Comparison of ENCODE assay signal across 9 mouse cellular contexts in the genomic region with DNA sequence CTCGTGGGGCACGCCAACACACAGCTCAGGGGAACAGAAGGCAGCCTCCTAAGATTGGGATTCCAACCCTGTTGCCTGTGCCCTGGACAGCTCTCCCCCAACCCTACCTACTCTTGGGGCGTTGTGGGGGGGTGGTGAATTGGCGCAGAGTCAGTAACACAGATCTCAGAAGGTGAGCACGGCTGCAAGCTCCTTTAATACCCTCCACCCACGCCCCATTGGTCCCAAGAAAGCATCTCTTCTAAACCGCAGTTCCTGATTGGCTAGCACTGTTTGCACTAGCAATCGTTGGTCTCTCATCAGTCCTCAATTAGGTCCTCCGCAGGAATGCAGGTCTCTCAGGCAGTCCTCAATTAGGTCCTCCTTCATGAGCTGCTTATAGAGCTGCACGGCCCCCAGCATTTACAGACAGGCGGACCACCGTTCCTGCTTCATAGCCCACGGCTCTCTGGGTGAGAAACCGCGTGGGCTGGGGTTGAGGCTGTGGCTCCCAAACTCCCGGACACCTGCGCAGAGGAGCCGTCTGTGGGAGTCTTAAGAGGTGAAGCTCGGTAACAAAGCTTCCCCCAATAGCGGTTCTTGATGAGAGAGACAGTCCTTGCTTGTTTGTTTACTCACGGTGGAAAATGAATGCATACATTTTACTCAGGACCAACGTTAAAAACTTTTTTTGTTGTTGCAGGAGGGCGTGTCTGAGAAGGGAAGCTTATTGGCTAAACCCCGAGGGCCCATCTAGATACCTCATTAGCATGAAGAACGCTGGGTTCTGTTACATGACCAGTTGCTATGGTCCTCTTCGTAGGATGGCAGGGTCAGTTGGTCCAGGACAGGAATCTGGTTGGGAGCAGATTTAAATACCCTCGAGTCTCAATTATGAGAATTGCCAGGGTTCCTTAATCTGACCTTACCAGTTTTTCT. TPM values are rescaled to one million over a fixed set of nuclear protein-coding genes. Genes with fewer than 3 reads are reported as not detected.
A peak's percentile ranks its signal among the peaks of the same experiment; 100 is the strongest.
DNase-seq lines count a peak whose midpoint lies in the region; ATAC-seq and TF ChIP-seq lines count a peak whose summit lies in the region.
"Had no signal": no experiment of that assay in that cellular context is flagged by ENCODE, and none has a peak within 500 bp of the region (broad histone marks: within the 10 kb centered on the region; RNA-seq: fewer than 3 reads in every experiment).

No protein-coding gene starts in this region.

- H3K27ac ChIP-seq in forebrain, embryonic 11.5 days (ENCODE audit: low read depth, low read length): no peak overlapping the region
- H3K27ac ChIP-seq in midbrain, postnatal 0 days (ENCODE audit: low read depth, low read length): no peak overlapping the region

- peak; percentile 25 for DNase-seq in kidney, postnatal 10 days
- no peak for DNase-seq in kidney, adult 11 months
- peak; percentile 66 for DNase-seq in brain, adult 2 months (ENCODE audit: low read depth, low spot score)
- DNase-seq in forebrain, embryonic 11.5 days (ENCODE audit: low spot score): peak; percentile 60
- DNase-seq in midbrain, postnatal 0 days (ENCODE audit: low spot score): peak; percentile 84
- no peak for DNase-seq in frontal cortex, postnatal 14 days (ENCODE audit: low spot score in 2 of 2)
- DNase-seq in liver: no peak
- DNase-seq in left cerebral cortex, adult 18-20 months (ENCODE audit: low spot score in 2 of 2): no peak

- no peak for TF ChIP-seq CTCF in midbrain, postnatal 0 days (IDR thresholded peaks at IDR 0.05)

- 0 out of 2 replicates have a peak overlapping the region, but pooled peaks have one; percentile 6 for H3K9ac ChIP-seq in forebrain, embryonic 11.5 days (ENCODE audit: low read length)
- no peak overlapping the region for H3K9ac ChIP-seq in midbrain, postnatal 0 days (replicated peaks; ENCODE audit: low read length, poor library complexity, severe bottlenecking)

- H3K4me3 ChIP-seq in forebrain, embryonic 11.5 days (ENCODE audit: low read depth, low read length): no peak overlapping the region; the same call in 1 of the 2 replicates
- peak overlapping the region; percentile 12; the same call in 1 of the 2 replicates for H3K4me3 ChIP-seq in midbrain, postnatal 0 days (ENCODE audit: low read depth, low read length)

- H3K4me2 ChIP-seq in forebrain, embryonic 11.5 days (ENCODE audit: low read depth, low read length, severe bottlenecking): peak overlapping the region; percentile 26; the same call in 1 of the 2 replicates
- H3K4me2 ChIP-seq in midbrain, postnatal 0 days (ENCODE audit: low read depth, low read length, poor library complexity, severe bottlenecking): peak overlapping the region; percentile 28

- H3K4me1 ChIP-seq in forebrain, embryonic 11.5 days (replicated peaks; ENCODE audit: control insufficient read depth, insufficient read depth, low read length): no peaks in the 10 kb centered on the region
- no peaks in the 10 kb centered on the region for H3K4me1 ChIP-seq in midbrain, postnatal 0 days (ENCODE audit: insufficient read depth, low read length)

- 46% methylated on average over 27 of the region's 27 CpGs for WGBS in forebrain, embryonic 11.5 days
- WGBS in midbrain, postnatal 0 days: 37% methylated on average over 27 of the region's 27 CpGs

- H3K27me3 ChIP-seq in forebrain, embryonic 11.5 days (ENCODE audit: control insufficient read depth, insufficient read depth, low read length): no peaks in the 10 kb centered on the region
- H3K27me3 ChIP-seq in midbrain, postnatal 0 days (ENCODE audit: insufficient read depth, low read length): no peaks in the 10 kb centered on the region

- no peaks in the 10 kb centered on the region for H3K9me3 ChIP-seq in forebrain, embryonic 11.5 days (ENCODE audit: control insufficient read depth, low read length)
- H3K9me3 ChIP-seq in midbrain, postnatal 0 days (ENCODE audit: low read length): no peaks in the 10 kb centered on the region

- 0 out of 2 replicates have a peak, but pooled peaks have one; percentile 30 for ATAC-seq in forebrain, embryonic 11.5 days (replicated peaks; ENCODE audit: low FRiP score)
- ATAC-seq in midbrain, postnatal 0 days (ENCODE audit: low FRiP score): no peak

- no peaks in the 10 kb centered on the region for H3K36me3 ChIP-seq in forebrain, embryonic 11.5 days (ENCODE audit: control insufficient read depth, insufficient read depth, low read length)
- no peaks in the 10 kb centered on the region for H3K36me3 ChIP-seq in midbrain, postnatal 0 days (ENCODE audit: insufficient read depth, low read length)

RNA-seq across cellular contexts. Expression of gene St6galnac1, which starts 50.0 kb away (rescaled TPM):
- not detected in 2 replicates for polyA plus RNA-seq in forebrain, embryonic 11.5 days (2014; fragmentation: Nextera tagmentation; extraction: Ambion mirVana)
- not detected in 2 replicates for total RNA-seq in midbrain, postnatal 0 days (2014; rRNA removed)
- not detected in 2 replicates for polyA plus RNA-seq in midbrain, postnatal 0 days (2015; fragmentation: Nextera tagmentation; extraction: Ambion mirVana)
- total RNA-seq in left cerebral cortex, adult 18-20 months (2021): not detected
- total RNA-seq: layer of hippocampus, postnatal 14 days had no signal

Comparison
In these comparisons a context has a peak if more than half of its experiments do, and no peak if none do; other contexts are left out.
1. DNase-seq: peak in kidney, postnatal 10 days (single experiment), brain, adult 2 months (single experiment), forebrain, embryonic 11.5 days (single experiment) and midbrain, postnatal 0 days (single experiment); none in kidney, adult 11 months (single experiment), frontal cortex, postnatal 14 days (0 of 2), liver (single experiment) and left cerebral cortex, adult 18-20 months (0 of 2).